Mouse (Mus musculus): ENCODE data around the gene Nlgn2.

DNA sequence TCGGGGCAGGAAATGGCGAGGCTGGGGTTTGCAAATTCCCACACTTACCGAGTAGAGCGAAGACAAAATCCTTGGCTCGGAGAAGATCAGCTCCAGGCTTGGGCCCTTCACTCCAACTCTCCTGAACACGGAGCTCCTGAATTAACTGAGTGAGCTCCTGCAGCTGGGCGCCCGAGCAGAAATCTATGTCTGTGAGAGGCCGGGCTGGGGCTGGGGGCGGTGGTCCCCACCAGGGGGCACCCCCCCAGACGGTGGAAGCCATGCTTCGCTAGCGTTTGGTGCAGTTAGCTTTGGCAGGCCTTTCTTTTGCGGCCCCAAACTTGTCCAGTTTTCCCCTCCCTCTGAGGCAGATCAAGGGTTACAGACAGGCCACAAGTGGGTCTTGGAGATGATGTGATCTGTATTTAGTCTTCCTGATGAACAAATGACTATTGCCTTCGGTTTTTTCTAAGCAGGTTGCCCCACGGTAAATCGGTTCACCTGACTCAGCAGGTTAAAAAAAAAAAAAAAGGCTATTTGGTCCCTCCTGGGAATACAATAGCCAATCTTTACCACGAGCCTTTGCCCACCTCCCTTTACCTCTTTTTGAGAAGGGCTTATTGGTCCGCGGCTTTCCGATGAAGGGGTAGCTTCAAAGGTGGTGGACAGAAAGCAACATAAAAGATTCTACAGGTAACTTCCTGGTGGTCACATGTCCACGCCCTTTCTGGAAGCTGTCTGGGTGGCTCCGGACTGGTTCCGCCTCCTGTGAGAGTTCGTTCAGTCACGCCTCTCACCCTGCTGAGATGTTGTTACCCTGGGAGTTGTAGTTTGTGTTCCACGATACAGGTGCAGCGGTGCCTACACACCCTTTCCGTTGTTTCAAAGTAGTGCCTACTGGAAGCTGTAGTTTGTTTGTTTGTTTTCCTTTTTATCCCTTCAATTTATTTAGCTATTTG lies 32.3 kb downstream of the Nlgn2 start, which contains the start of gene Tmem102:
- TF ChIP-seq CTCF (IDR thresholded peaks at IDR 0.05; ENCODE audit: control insufficient read depth, insufficient read depth, insufficient read length) (no peak), MYOD1 (IDR thresholded peaks at IDR 0.05; ENCODE audit: control insufficient read depth, insufficient read length, low read depth) (no peak)

Data from C2C12 (cell line).